Mouse (Mus musculus): ENCODE data around the gene Rfpl4b. TPM values are rescaled to one million over a fixed set of nuclear protein-coding genes. Genes with fewer than 3 reads are reported as not detected.
"Not testable (repeated sequence)": the region's sequence is repeated elsewhere in the genome, so short reads cannot be mapped to it uniquely, and the experiment has no call there.

Rfpl4b gene
- total RNA-seq (2015) = not detected in 2 replicates
- total RNA-seq (2017) = not detected in 2 replicates

- ATAC-seq (replicated peaks; ENCODE audit: poor library complexity) = no peak
Measured at GRCm38 (mm10) chr10:38821679-38822078, at the start of gene Rfpl4b. TSS of gene Rfpl4b (minus strand) at chr10:38821779.

- no peak for ATAC-seq (replicated peaks; ENCODE audit: poor library complexity)
Measured at GRCm38 (mm10) chr10:38855186-38855585, 33.6 kb upstream of the Rfpl4b start.

GRCm38 (mm10) chr10:38850006-38850405, 28.4 kb upstream of the Rfpl4b start:
- ATAC-seq (replicated peaks; ENCODE audit: poor library complexity) = not testable (repeated sequence)

GRCm38 (mm10) chr10:38848884-38849499, 27.4 kb upstream of the Rfpl4b start:
- ATAC-seq (replicated peaks; ENCODE audit: poor library complexity) = peak; percentile 72

- no peak for ATAC-seq (replicated peaks; ENCODE audit: poor library complexity)
Measured at GRCm38 (mm10) chr10:38848231-38848630, 26.7 kb upstream of the Rfpl4b start.

GRCm38 (mm10) chr10:38823741-38824140, 2.2 kb upstream of the Rfpl4b start:
- ATAC-seq (replicated peaks; ENCODE audit: poor library complexity) = no peak

- no peak for ATAC-seq (replicated peaks; ENCODE audit: poor library complexity)
Measured at GRCm38 (mm10) chr10:38806056-38806455, 15.5 kb downstream of the Rfpl4b start.

GRCm38 (mm10) chr10:38804047-38804446, 17.5 kb downstream of the Rfpl4b start:
- no peak for ATAC-seq (replicated peaks; ENCODE audit: poor library complexity)

GRCm38 (mm10) chr10:38803304-38803703, 18.3 kb downstream of the Rfpl4b start:
- ATAC-seq (replicated peaks; ENCODE audit: poor library complexity) = no peak

- ATAC-seq (replicated peaks; ENCODE audit: poor library complexity) = no peak
Measured at GRCm38 (mm10) chr10:38788612-38789011, 33.0 kb downstream of the Rfpl4b start.

Other genes starting within 250 kb of the Rfpl4b start
- gene Lama4, start 143.7 kb upstream of the Rfpl4b start, total RNA-seq (2015) = not detected in 2 replicates
- gene Lama4, start 143.7 kb upstream of the Rfpl4b start, total RNA-seq (2017) = not detected in 2 replicates

All from megakaryocyte progenitor cell, adult 5-6 weeks (primary cell).